Mouse (Mus musculus): ENCODE results near the gene Syngap1. TPM values are rescaled to one million over a fixed set of nuclear protein-coding genes. Genes with fewer than 3 reads are reported as not detected.
A peak's percentile ranks its signal among the peaks of the same experiment; 100 is the strongest.

Syngap1 gene
- total RNA-seq, 2 experiments from 2014 or later = 463 to 497 TPM

- Histone ChIP-seq H3K27ac (no peak overlapping the region), H3K4me3 (no peak overlapping the region)
- DNase-seq (ENCODE audit: low spot score in 2 of 2) = no peak
- TF ChIP-seq CTCF (conservative IDR thresholded peaks at IDR 0.05) = no peak
Observed at GRCm38 (mm10) chr17:26997661-26998060, 56.6 kb downstream of the Syngap1 start.

- Histone ChIP-seq H3K27ac (no peak overlapping the region), H3K4me3 (no peak overlapping the region)
- DNase-seq (ENCODE audit: low spot score in 2 of 2) = no peak
- TF ChIP-seq CTCF (conservative IDR thresholded peaks at IDR 0.05) = no peak
Observed at GRCm38 (mm10) chr17:26998283-26998682, 57.2 kb downstream of the Syngap1 start.

- DNase-seq (ENCODE audit: low spot score in 2 of 2) = peak in 1 of 2 experiments; percentile 31
- H3K27ac ChIP-seq = no peak overlapping the region
- no peak for TF ChIP-seq CTCF (conservative IDR thresholded peaks at IDR 0.05)
- 0 out of 2 replicates have a peak overlapping the region, but pooled peaks have one; percentile 3 for H3K4me3 ChIP-seq
Observed at GRCm38 (mm10) chr17:26999996-27000395, 58.9 kb downstream of the Syngap1 start.

- TF ChIP-seq CTCF (conservative IDR thresholded peaks at IDR 0.05) = peak; percentile 48
- DNase-seq (ENCODE audit: low spot score in 2 of 2) = no peak
- Histone ChIP-seq H3K4me3 (no peak overlapping the region), H3K27ac (no peak overlapping the region)
Observed at GRCm38 (mm10) chr17:27001151-27001550, 60.1 kb downstream of the Syngap1 start.

- DNase-seq (ENCODE audit: low spot score in 2 of 2) = no peak
- TF ChIP-seq CTCF (conservative IDR thresholded peaks at IDR 0.05) = peak; percentile 71
- Histone ChIP-seq H3K27ac (no peak overlapping the region), H3K4me3 (no peak overlapping the region)
Observed at GRCm38 (mm10) chr17:27001889-27002288, 60.8 kb downstream of the Syngap1 start.

GRCm38 (mm10) chr17:27004431-27004830 is 63.4 kb downstream of the Syngap1 start:
- TF ChIP-seq CTCF (conservative IDR thresholded peaks at IDR 0.05) = peak; percentile 87
- DNase-seq (ENCODE audit: low spot score in 2 of 2) = peak in 1 of 2 experiments; percentile 58
- no peak overlapping the region for H3K4me3 ChIP-seq

GRCm38 (mm10) chr17:27004903-27005485 is 63.9 kb downstream of the Syngap1 start:
- no peak for DNase-seq (ENCODE audit: low spot score in 2 of 2)
- Histone ChIP-seq H3K4me3 (no peak overlapping the region), H3K27ac (peak overlapping the region; percentile 28; the same call in 1 of the 2 replicates)
- TF ChIP-seq CTCF (conservative IDR thresholded peaks at IDR 0.05) = no peak

More at GRCm38 (mm10) chr17:27004431-27004830, 63.4 kb downstream of the Syngap1 start:
- no peak overlapping the region for H3K27ac ChIP-seq

GRCm38 (mm10) chr17:27005644-27006043 is 64.6 kb downstream of the Syngap1 start:
- no peak for DNase-seq (ENCODE audit: low spot score in 2 of 2)
- TF ChIP-seq CTCF (conservative IDR thresholded peaks at IDR 0.05) = no peak
- peak overlapping the region; percentile 28; the same call in 1 of the 2 replicates for H3K27ac ChIP-seq

GRCm38 (mm10) chr17:27008277-27008676 is 67.2 kb downstream of the Syngap1 start:
- DNase-seq (ENCODE audit: low spot score in 2 of 2) = no peak
- Histone ChIP-seq H3K27ac (no peak overlapping the region), H3K4me3 (no peak overlapping the region)
- TF ChIP-seq CTCF (conservative IDR thresholded peaks at IDR 0.05) = no peak

More at GRCm38 (mm10) chr17:27005644-27006043, 64.6 kb downstream of the Syngap1 start:
- H3K4me3 ChIP-seq = no peak overlapping the region

- H3K4me3 ChIP-seq = no peak overlapping the region
- DNase-seq (ENCODE audit: low spot score in 2 of 2) = peak in 1 of 2 experiments; percentile 60
- peak overlapping the region; percentile 51; the same call in 1 of the 2 replicates for H3K27ac ChIP-seq
- no peak for TF ChIP-seq CTCF (conservative IDR thresholded peaks at IDR 0.05)
Observed at GRCm38 (mm10) chr17:27011167-27011566, 70.1 kb downstream of the Syngap1 start.

- peak; percentile 17 for TF ChIP-seq CTCF (conservative IDR thresholded peaks at IDR 0.05)
- no peak for DNase-seq (ENCODE audit: low spot score in 2 of 2)
- no peak overlapping the region for H3K4me3 ChIP-seq
- H3K27ac ChIP-seq = peak overlapping the region; percentile 65
Observed at GRCm38 (mm10) chr17:27011998-27012672, 71.1 kb downstream of the Syngap1 start.

- Histone ChIP-seq H3K4me3 (no peak overlapping the region), H3K27ac (peak overlapping the region; percentile 65)
- peak; percentile 31 to 42 for DNase-seq (ENCODE audit: low spot score in 2 of 2)
- no peak for TF ChIP-seq CTCF (conservative IDR thresholded peaks at IDR 0.05)
Observed at GRCm38 (mm10) chr17:27012909-27013308, 71.9 kb downstream of the Syngap1 start.

All from layer of hippocampus, adult 2 months (tissue).